Mouse (Mus musculus) limb, embryonic 14.5 days (tissue): ENCODE data around the gene Ptgfrn. TPM values are rescaled to one million over a fixed set of nuclear protein-coding genes. Genes with fewer than 3 reads are reported as not detected.

ENCODE experiments used
- ATAC-seq: fragments of 200-750 bp; cut with Nextera tagmentation; 2 replicates; pipeline ENCODE4 v1.8.0; 2017; ENCODE audit warnings: low read depth, moderate number of reproducible peaks, moderate TSS enrichment; ENCODE audit not compliant: low FRiP score
- DNase-seq: peaks from one replicate; pipeline ENCODE4 v3.0.0-alpha.2; 2015; ENCODE audit warnings: low spot score
- H3K27ac ChIP-seq: fragments of 300-500 bp; sonication (generic); replicated peaks from 2 replicates; pipeline ENCODE4 v1.5.1; 2014; ENCODE audit warnings: low read depth, mild to moderate bottlenecking, low read length, moderate library complexity, mixed read lengths
- H3K27me3 ChIP-seq: fragments of 300-500 bp; sonication (generic); 2 replicates; pipeline ENCODE4 v1.6.1; 2014; ENCODE audit warnings: low read length, mixed read lengths; ENCODE audit not compliant: control insufficient read depth, insufficient read depth
- H3K36me3 ChIP-seq: fragments of 300-500 bp; sonication (generic); 2 replicates; pipeline ENCODE4 v1.6.1; 2014; ENCODE audit warnings: mild to moderate bottlenecking, low read length, moderate library complexity, mixed read lengths; ENCODE audit not compliant: control insufficient read depth, insufficient read depth
- H3K4me1 ChIP-seq: fragments of 300-500 bp; sonication (generic); 2 replicates; pipeline ENCODE4 v1.6.1; 2014; ENCODE audit warnings: antibody characterized with exemption, low read length, mixed read lengths; ENCODE audit not compliant: control insufficient read depth, insufficient read depth
- H3K4me2 ChIP-seq: fragments of 300-500 bp; sonication (generic); replicated peaks from 2 replicates; pipeline ENCODE4 v1.6.1; 2014; ENCODE audit warnings: low read depth, mild to moderate bottlenecking, low read length, moderate library complexity; ENCODE audit not compliant: severe bottlenecking
- H3K4me3 ChIP-seq: fragments of 300-500 bp; sonication (generic); replicated peaks from 2 replicates; pipeline ENCODE4 v1.5.1; 2014; ENCODE audit warnings: low read length
- H3K9ac ChIP-seq: fragments of 300-500 bp; sonication (generic); 2 replicates; pipeline ENCODE4 v1.6.1; 2014; ENCODE audit warnings: mild to moderate bottlenecking, low read depth, low read length, moderate library complexity; ENCODE audit not compliant: severe bottlenecking
- H3K9me3 ChIP-seq: fragments of 300-500 bp; sonication (generic); 2 replicates; pipeline ENCODE4 v1.6.1; 2016; ENCODE audit warnings: low read length; ENCODE audit not compliant: control insufficient read depth
- POLR2A ChIP-seq: fragments of 200-500 bp; IDR thresholded peaks from 2 replicates; pipeline ENCODE4 v1.8.0; 2012; ENCODE audit warnings: inconsistent platforms, mild to moderate bottlenecking, moderate library complexity, borderline replicate concordance; ENCODE audit not compliant: insufficient read depth, insufficient read length; ENCODE audit errors: extremely low read depth
- WGBS: fragments of 180-500 bp; shearing (Covaris S2); extraction: QIAGEN DNeasy Blood & Tissue Kit; methylation state at CpG from one replicate; pipeline ENCODE4 v1.1.7; 2014; 5-methylcytosine and 5-hydroxymethylcytosine counted together
- polyA plus RNA-seq, 2 experiments: library from polyadenylated mRNA; depleted of rRNA in 1 of 2; stranded (reverse) in 1 of 2; unstranded in 1 of 2; fragments of >200 nt; fragmentation: Nextera tagmentation in 1 of 2; extraction: Ambion mirVana in 1 of 2; gene quantifications; 2 replicates each; pipeline versions ENCODE4 v1.2.1 to v1.2.3; 2012 to 2014

Gene Ptgfrn
- polyA plus RNA-seq, 2 experiments = 10.7 to 44.5 TPM

- Histone ChIP-seq H3K4me1 (peaks cover 16% of the 10 kb centered on the region), H3K27ac (no peak overlapping the region), H3K4me2 (no peak overlapping the region), H3K9ac (no peak overlapping the region), H3K27me3 (no peaks in the 10 kb centered on the region), H3K4me3 (no peak overlapping the region), H3K36me3 (no peaks in the 10 kb centered on the region), H3K9me3 (no peaks in the 10 kb centered on the region)
- DNase-seq (no peak), ATAC-seq (no peak)
- TF ChIP-seq POLR2A = no peak
- 85% methylated on average over 9 of the region's 9 CpGs for WGBS
Measured at GRCm38 (mm10) chr3:101104883-101105282, 5.2 kb downstream of the Ptgfrn start.

GRCm38 (mm10) chr3:101103770-101104169, 6.3 kb downstream of the Ptgfrn start:
- no peaks in the 10 kb centered on the region for H3K36me3 ChIP-seq
- H3K4me2 ChIP-seq = no peak overlapping the region
- DNase-seq (no peak), ATAC-seq (no peak)
- H3K27me3 ChIP-seq = no peaks in the 10 kb centered on the region
- 78% methylated on average over 9 of the region's 9 CpGs for WGBS
- H3K9me3 ChIP-seq = no peaks in the 10 kb centered on the region
- no peak for TF ChIP-seq POLR2A
- H3K27ac ChIP-seq = no peak overlapping the region
- H3K4me1 ChIP-seq = peaks cover 12% of the 10 kb centered on the region
- H3K4me3 ChIP-seq = no peak overlapping the region
- no peak overlapping the region for H3K9ac ChIP-seq

GRCm38 (mm10) chr3:101102106-101102505, 8.0 kb downstream of the Ptgfrn start:
- no peak overlapping the region for H3K4me2 ChIP-seq
- H3K9ac ChIP-seq = no peak overlapping the region
- H3K4me1 ChIP-seq = peaks cover 8% of the 10 kb centered on the region; the same call in 1 of the 2 replicates
- ATAC-seq (no peak), DNase-seq (no peak)
- no peak for TF ChIP-seq POLR2A
- no peaks in the 10 kb centered on the region for H3K9me3 ChIP-seq
- 85% methylated on average over 7 of the region's 7 CpGs for WGBS
- H3K27ac ChIP-seq = no peak overlapping the region
- no peak overlapping the region for H3K4me3 ChIP-seq
- no peaks in the 10 kb centered on the region for H3K27me3 ChIP-seq
- H3K36me3 ChIP-seq = no peaks in the 10 kb centered on the region

GRCm38 (mm10) chr3:101101184-101101583, 8.9 kb downstream of the Ptgfrn start:
- peaks cover 14% of the 10 kb centered on the region; the same call in 1 of the 2 replicates for H3K4me1 ChIP-seq
- TF ChIP-seq POLR2A = no peak
- WGBS = 92% methylated on average over 7 of the region's 7 CpGs

GRCm38 (mm10) chr3:101099701-101100357, 10.2 kb downstream of the Ptgfrn start:
- WGBS = 80% methylated on average over 9 of the region's 9 CpGs
- peaks cover 22% of the 10 kb centered on the region; the same call in 1 of the 2 replicates for H3K4me1 ChIP-seq

More at GRCm38 (mm10) chr3:101101184-101101583, 8.9 kb downstream of the Ptgfrn start:
- no peak overlapping the region for H3K4me3 ChIP-seq
- DNase-seq = no peak
- no peaks in the 10 kb centered on the region for H3K9me3 ChIP-seq
- ATAC-seq = no peak
- H3K27me3 ChIP-seq = no peaks in the 10 kb centered on the region
- H3K4me2 ChIP-seq = no peak overlapping the region
- H3K36me3 ChIP-seq = no peaks in the 10 kb centered on the region
- H3K27ac ChIP-seq = no peak overlapping the region
- no peak overlapping the region for H3K9ac ChIP-seq

More at GRCm38 (mm10) chr3:101099701-101100357, 10.2 kb downstream of the Ptgfrn start:
- Histone ChIP-seq H3K4me3 (no peak overlapping the region), H3K27me3 (no peaks in the 10 kb centered on the region), H3K27ac (no peak overlapping the region), H3K9me3 (no peaks in the 10 kb centered on the region), H3K4me2 (no peak overlapping the region), H3K36me3 (no peaks in the 10 kb centered on the region), H3K9ac (no peak overlapping the region)
- no peak for ATAC-seq
- TF ChIP-seq POLR2A = no peak
- no peak for DNase-seq
